ENCODE assay signal across 16 mouse cellular contexts in genomic region chr9:7987119-7987518, GRCm38 (mm10). TPM values are rescaled to one million over a fixed set of nuclear protein-coding genes. Genes with fewer than 3 reads are reported as not detected.
"Had no signal": no experiment of that assay in that cellular context is flagged by ENCODE, and none has a peak within 500 bp of the region (broad histone marks: within the 10 kb centered on the region; RNA-seq: fewer than 3 reads in every experiment).

No protein-coding gene starts in this region.

- DNase-seq: left cerebral cortex, postnatal 4 days; liver; liver, embryonic 13.5 days; liver, postnatal 0 days; lung, adult 18-20 months; lung, adult 2 months; lung, embryonic 14.5 days; lung, postnatal 10 days; lung, postnatal 14 days; lung, postnatal 36 days; lung, postnatal 4 days; midbrain, embryonic 14.5 days had no signal

RNA-seq across cellular contexts. Expression of gene Yap1, which starts 17.3 kb away (rescaled TPM):
- total RNA-seq: megakaryocyte progenitor cell, adult 5-6 weeks had no signal

RNA-seq across cellular contexts. Expression of gene Cfap300, which starts 55.5 kb away (rescaled TPM):
- total RNA-seq: megakaryocyte, adult 5-6 weeks; monocyte, adult 5-6 weeks had no signal
- polyA plus RNA-seq: macrophage had no signal
